Mouse (Mus musculus) cerebellum, adult 2 months (tissue): ENCODE results near the gene Crisp2.

Experiments used
- CTCF ChIP-seq: fragments of 200-500 bp; IDR thresholded peaks from 2 replicates; pipeline ENCODE4 v1.5.1; 2011; ENCODE audit warnings: low read depth, mild to moderate bottlenecking, control low read depth, low read length, moderate library complexity, borderline replicate concordance; ENCODE audit not compliant: insufficient read depth
- POLR2A ChIP-seq: fragments of 200-500 bp; IDR thresholded peaks from 2 replicates; pipeline ENCODE4 v1.6.1; 2011; ENCODE audit warnings: low read length, control low read depth, borderline replicate concordance; ENCODE audit not compliant: insufficient read depth

DNA sequence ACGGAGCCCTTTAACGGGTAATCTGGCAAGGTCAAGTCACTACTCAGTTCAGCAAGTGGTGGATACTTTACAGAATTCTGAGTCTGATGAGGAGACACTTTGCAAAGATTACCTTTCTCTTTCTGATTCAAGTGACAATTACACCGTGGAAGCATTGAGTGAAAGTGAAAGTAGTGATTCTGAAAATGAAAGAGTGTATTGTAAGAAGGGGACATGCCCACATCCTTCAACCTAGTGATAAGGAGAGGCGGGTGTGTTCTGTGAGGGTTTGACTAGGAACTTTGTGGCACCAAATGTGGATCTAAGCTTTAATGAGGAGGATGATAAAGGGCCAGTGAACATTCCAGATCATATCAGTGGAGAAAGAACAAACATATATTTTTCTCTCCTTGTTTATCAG, 43.1 kb downstream of the Crisp2 start:
- no peak for TF ChIP-seq CTCF
- no peak for TF ChIP-seq POLR2A
